Mouse (Mus musculus) lung, embryonic 14.5 days (tissue): ENCODE results near the gene Frmd8. TPM values are rescaled to one million over a fixed set of nuclear protein-coding genes. Genes with fewer than 3 reads are reported as not detected.
A peak's percentile ranks its signal among the peaks of the same experiment; 100 is the strongest.

ENCODE experiments used
- ATAC-seq: fragments of 200-750 bp; cut with Nextera tagmentation; 2 replicates; pipeline ENCODE4 v1.8.0; 2017; ENCODE audit warnings: mild to moderate bottlenecking, moderate TSS enrichment, moderate library complexity; ENCODE audit not compliant: insufficient read depth
- DNase-seq: peaks from one replicate; pipeline ENCODE4 v3.0.0-alpha.2; 2015
- H3K27ac ChIP-seq: fragments of 300-500 bp; sonication (generic); 2 replicates; pipeline ENCODE4 v1.5.1; 2014; ENCODE audit warnings: low read depth, mild to moderate bottlenecking, moderate library complexity
- H3K27me3 ChIP-seq: fragments of 300-500 bp; sonication (generic); 2 replicates; pipeline ENCODE4 v1.6.1; 2014; ENCODE audit warnings: low read length, control low read depth; ENCODE audit not compliant: insufficient read depth
- H3K36me3 ChIP-seq: fragments of 300-500 bp; sonication (generic); 2 replicates; pipeline ENCODE4 v1.6.1; 2014; ENCODE audit warnings: control low read depth; ENCODE audit not compliant: insufficient read depth
- H3K4me1 ChIP-seq: fragments of 300-500 bp; sonication (generic); 2 replicates; pipeline ENCODE4 v1.6.1; 2014; ENCODE audit warnings: antibody characterized with exemption, control low read depth; ENCODE audit not compliant: insufficient read depth
- H3K4me2 ChIP-seq: fragments of 300-500 bp; sonication (generic); 2 replicates; pipeline ENCODE4 v1.6.1; 2014; ENCODE audit warnings: mild to moderate bottlenecking
- H3K4me3 ChIP-seq: fragments of 300-500 bp; sonication (generic); 2 replicates; pipeline ENCODE4 v1.5.1; 2014; ENCODE audit warnings: low read depth, low read length
- H3K9ac ChIP-seq: fragments of 300-500 bp; sonication (generic); 2 replicates; pipeline ENCODE4 v1.6.1; 2014
- H3K9me3 ChIP-seq: fragments of 300-500 bp; sonication (generic); 2 replicates; pipeline ENCODE4 v1.6.1; 2016; ENCODE audit warnings: low read depth, low read length, control low read depth
- CTCF ChIP-seq: IDR thresholded peaks from 2 replicates; pipeline ENCODE4 v1.5.1; 2016; ENCODE audit warnings: antibody characterized with exemption, low read depth
- WGBS: fragments of 180-500 bp; shearing (Covaris S2); extraction: QIAGEN DNeasy Blood & Tissue Kit; methylation state at CpG from one replicate; pipeline ENCODE4 v1.1.7; 2014; 5-methylcytosine and 5-hydroxymethylcytosine counted together
- polyA plus RNA-seq: library from polyadenylated mRNA; unstranded; fragments of >200 nt; fragmentation: Nextera tagmentation; extraction: Ambion mirVana; gene quantifications from 2 replicates; pipeline ENCODE4 v1.2.1, GENCODE M21; 2014

Frmd8 gene
- polyA plus RNA-seq, 1 experiment from 2014 or later, result 42.2 TPM

DNA sequence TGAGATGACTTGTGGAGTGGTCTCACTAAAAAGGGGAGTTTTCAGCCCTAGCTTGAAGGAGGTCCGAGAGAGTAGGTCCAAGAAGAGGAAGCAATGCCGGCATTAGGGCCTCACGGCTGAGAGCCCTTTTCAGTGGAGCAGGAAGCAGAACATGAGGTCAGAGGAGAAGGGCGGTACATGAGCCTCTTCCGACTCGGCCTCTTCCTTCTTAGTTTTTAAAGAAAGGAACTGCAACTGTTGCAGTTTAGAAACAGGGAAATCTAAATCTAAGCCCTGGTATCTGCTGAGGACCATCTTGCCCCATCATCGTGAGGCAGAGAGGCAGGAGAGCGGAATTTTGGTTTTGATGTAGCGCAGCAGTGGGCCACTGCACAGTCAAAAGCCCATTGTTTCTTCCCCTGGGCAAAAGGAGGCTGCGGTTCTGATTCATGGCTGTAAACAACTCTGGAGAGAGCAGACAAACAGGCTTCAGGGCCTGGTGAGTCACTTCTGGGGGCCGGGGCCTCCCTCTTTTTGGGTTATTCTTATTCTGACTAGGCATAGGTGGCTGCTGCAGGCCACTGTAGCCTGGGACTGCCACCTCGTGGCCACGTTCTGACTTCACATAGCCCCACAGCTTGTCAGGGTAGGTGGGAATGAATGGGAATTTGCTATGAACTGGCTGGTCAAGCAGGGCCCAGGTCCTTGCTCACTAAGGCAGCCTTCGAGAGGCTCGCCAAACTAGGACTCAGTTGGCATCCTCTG lies 2.7 kb upstream of the Frmd8 start, which contains the start of gene Slc25a45:
Slc25a45 (plus strand) TSS at position 191 of the 744 bp plus-strand sequence.
- H3K4me2 ChIP-seq, result peak within 1 kb of the TSS; percentile 41

DNA sequence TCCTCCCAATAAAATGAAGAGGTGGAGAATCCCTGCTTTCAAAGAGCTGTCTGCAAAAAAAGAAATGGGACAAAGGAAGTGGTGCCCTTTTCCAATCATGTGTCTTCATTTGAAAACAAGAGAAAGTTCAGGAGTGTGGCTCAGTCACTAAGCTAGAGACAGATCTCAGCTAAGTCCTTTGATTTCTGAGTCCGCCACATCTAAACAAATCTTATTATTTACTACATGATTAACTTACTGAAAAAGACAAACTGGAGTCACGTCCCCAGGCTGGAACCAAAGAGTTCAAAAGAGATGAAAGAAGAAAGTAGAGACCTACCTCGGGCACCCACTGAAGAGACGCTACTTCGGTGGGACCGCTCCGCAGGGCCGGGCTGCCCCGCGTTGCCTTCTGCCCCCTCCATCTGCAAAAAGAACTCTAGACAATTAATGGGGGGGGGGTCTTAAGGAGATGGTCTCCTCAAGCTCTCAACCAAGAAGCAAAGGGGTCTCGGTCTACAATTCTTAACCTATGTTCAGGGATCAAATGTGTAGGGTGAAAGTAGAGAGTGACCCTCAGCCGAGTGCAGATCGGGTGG lies 594 bp downstream of the Frmd8 start:
- 0 out of 2 replicates have a peak overlapping the region, but pooled peaks have one; percentile 9 for H3K27ac ChIP-seq
- peaks cover 21% of the 10 kb centered on the region for H3K4me1 ChIP-seq
- peaks cover 28% of the 10 kb centered on the region for H3K36me3 ChIP-seq
- WGBS, result 10% methylated on average over 13 of the region's 13 CpGs
- no peak for DNase-seq
- ATAC-seq, result no peak
- no peaks in the 10 kb centered on the region for H3K27me3 ChIP-seq
- H3K9ac ChIP-seq, result peak overlapping the region; percentile 62
- peak overlapping the region; percentile 66 for H3K4me3 ChIP-seq
- peak overlapping the region; percentile 80 for H3K4me2 ChIP-seq
- no peak for TF ChIP-seq CTCF
- H3K9me3 ChIP-seq, result no peaks in the 10 kb centered on the region

More for the DNA sequence above, 2.7 kb upstream of the Frmd8 start, which contains the start of gene Slc25a45:
- TF ChIP-seq CTCF, result peak; percentile 85
- Histone ChIP-seq H3K27ac (peak within 1 kb of the TSS; percentile 78), H3K9ac (peak within 1 kb of the TSS; percentile 42), H3K9me3 (no peaks in the 10 kb centered on the region), H3K27me3 (no peaks in the 10 kb centered on the region), H3K4me1 (peaks cover 13% of the 10 kb centered on the region), H3K4me3 (peak within 1 kb of the TSS; percentile 14; the same call in 1 of the 2 replicates), H3K36me3 (peaks cover 10% of the 10 kb centered on the region; the same call in 1 of the 2 replicates)
- DNase-seq (peak; percentile 83), ATAC-seq (0 out of 2 replicates have a peak, but pooled peaks have one; percentile 32)
- 41% methylated on average over 15 of the region's 15 CpGs for WGBS

DNA sequence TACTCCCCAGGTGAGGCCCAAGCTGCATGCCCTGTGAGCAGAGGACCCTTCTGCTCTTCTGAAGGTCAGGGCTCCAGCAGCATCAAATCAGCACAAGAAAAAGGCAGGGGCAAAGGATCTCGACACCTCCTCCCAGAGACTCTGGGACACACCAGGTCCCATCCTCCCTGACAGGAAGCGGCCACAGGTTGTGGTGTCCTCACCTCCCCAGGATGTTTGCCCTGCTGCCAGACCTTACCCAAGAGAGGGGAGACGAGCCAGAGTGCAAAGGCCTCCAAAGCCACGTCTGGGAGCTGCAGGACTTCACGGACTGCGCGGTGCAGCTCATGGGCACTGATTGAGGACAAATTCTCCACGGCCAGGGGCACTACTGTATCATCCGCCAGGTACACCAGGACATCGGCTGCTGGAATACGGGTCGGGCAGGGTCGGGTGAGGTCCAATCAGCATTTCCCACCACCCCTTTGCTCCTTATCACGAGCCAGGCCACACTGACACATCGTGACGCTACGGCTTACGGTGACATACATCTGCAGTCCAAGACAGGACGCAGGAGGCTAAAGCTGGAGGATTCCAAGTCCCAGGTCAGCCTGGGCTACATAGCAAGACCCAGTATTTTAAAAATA lies 2.0 kb downstream of the Frmd8 start:
- Histone ChIP-seq H3K4me1 (peaks cover 21% of the 10 kb centered on the region), H3K36me3 (peaks cover 42% of the 10 kb centered on the region), H3K9me3 (no peaks in the 10 kb centered on the region), H3K27ac (no peak overlapping the region), H3K4me3 (no peak overlapping the region), H3K27me3 (no peaks in the 10 kb centered on the region), H3K4me2 (peak overlapping the region; percentile 80), H3K9ac (0 out of 2 replicates have a peak overlapping the region, but pooled peaks have one; percentile 62)
- ATAC-seq (no peak), DNase-seq (no peak)
- WGBS, result 77% methylated on average over 19 of the region's 19 CpGs
- TF ChIP-seq CTCF, result no peak

DNA sequence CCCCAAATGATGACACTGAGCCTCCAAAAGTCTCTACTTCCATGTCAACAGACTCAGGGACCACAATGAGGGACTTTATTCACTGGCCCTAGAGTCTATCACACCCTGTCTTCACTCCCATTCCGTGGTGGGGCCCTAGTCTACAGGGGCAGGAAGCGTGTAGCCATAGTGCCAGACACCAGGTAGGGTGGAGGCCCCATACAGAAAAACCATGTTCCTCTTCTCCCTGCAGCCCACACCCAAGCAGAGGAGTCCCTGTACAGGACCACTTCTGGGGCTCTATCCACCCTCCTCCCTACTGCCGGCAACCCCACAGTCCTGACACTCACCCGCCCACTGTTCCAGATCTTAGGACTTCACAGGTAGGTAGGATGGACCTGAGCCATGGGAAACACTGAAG lies 2.5 kb downstream of the Frmd8 start:
- peaks cover 21% of the 10 kb centered on the region for H3K4me1 ChIP-seq
- H3K36me3 ChIP-seq, result peaks cover 47% of the 10 kb centered on the region
- H3K9me3 ChIP-seq, result no peaks in the 10 kb centered on the region
- no peaks in the 10 kb centered on the region for H3K27me3 ChIP-seq
- no peak overlapping the region for H3K4me3 ChIP-seq
- WGBS, result 78% methylated on average over 4 of the region's 4 CpGs
- no peak overlapping the region for H3K4me2 ChIP-seq
- TF ChIP-seq CTCF, result no peak
- no peak overlapping the region for H3K9ac ChIP-seq
- ATAC-seq (no peak), DNase-seq (no peak)
- no peak overlapping the region for H3K27ac ChIP-seq

DNA sequence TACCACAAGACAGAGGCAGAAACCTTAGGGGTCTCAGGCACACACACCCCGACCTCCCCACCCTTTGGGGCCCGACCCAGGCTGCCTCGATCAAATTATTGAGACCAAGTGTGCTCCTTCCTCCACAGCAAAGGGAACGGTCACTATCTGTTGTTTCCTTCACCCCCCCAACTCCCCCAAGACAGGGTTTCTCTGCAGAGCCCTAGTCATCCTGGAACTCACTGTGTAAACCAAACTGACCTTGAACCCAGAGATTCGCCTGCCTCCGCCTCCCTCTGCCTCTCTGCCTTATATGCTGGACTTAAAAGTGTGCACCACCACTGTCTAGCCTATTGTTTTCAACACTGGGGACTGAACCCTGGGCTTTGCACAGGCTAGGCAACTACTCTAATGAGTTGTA lies 3.4 kb downstream of the Frmd8 start:
- H3K4me3 ChIP-seq, result peak overlapping the region; percentile 11; the same call in 1 of the 2 replicates
- peak overlapping the region; percentile 52 for H3K9ac ChIP-seq
- peaks cover 55% of the 10 kb centered on the region for H3K36me3 ChIP-seq
- peak overlapping the region; percentile 50 for H3K4me2 ChIP-seq
- no peak for TF ChIP-seq CTCF
- DNase-seq (peak; percentile 52), ATAC-seq (no peak)
- no peaks in the 10 kb centered on the region for H3K27me3 ChIP-seq
- H3K9me3 ChIP-seq, result no peaks in the 10 kb centered on the region
- WGBS, result 21% methylated on average over 6 of the region's 6 CpGs
- H3K4me1 ChIP-seq, result peaks cover 21% of the 10 kb centered on the region
- H3K27ac ChIP-seq, result peak overlapping the region; percentile 89

DNA sequence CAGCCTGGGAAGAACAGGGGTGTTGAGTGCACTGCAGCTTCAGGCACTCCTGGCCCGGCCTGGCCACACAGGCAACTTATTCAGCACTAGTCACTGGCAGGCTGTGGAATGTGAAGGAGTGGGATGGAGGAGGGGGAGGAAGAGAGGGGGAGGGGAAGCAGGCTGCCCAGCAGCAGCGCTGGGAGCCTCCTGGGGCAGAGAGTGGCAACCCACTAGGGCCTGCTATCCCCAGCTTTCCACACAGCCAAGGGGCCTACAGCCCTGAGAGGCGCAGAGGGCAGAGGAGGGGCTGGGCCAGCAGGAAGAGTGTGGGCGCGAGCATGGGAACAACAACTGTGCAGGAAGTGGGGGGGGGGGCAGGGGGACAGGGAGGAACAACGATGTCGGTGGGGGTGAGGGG lies 3.8 kb downstream of the Frmd8 start:
- H3K36me3 ChIP-seq, result peaks cover 59% of the 10 kb centered on the region
- peak overlapping the region; percentile 11; the same call in 1 of the 2 replicates for H3K4me3 ChIP-seq

DNA sequence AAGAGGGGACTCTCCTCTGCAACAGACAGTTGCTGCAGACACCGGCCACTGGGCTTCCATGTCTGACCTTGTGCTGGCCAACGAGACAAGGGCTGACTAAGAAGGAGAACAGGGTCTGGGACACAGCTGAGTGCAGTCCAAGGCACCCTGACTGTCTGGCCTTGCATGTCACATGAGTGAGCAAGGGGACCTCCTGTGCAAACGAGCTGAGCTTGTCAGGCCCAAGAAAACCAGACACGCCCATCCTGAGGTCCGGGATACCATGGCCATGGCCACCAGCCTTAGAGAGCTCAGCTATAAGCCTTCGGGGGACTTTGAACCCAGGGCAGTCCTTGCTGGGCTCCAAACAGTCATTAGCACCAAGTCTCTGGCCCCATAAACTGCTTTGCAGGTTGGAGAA lies 7.0 kb downstream of the Frmd8 start:
- H3K9ac ChIP-seq, result no peak overlapping the region
- H3K27ac ChIP-seq, result no peak overlapping the region
- no peaks in the 10 kb centered on the region for H3K9me3 ChIP-seq
- ATAC-seq, result no peak
- WGBS, result 75% methylated on average over 6 of the region's 6 CpGs
- H3K4me2 ChIP-seq, result no peak overlapping the region
- DNase-seq, result no peak
- H3K27me3 ChIP-seq, result no peaks in the 10 kb centered on the region
- H3K4me3 ChIP-seq, result no peak overlapping the region
- H3K36me3 ChIP-seq, result peaks cover 84% of the 10 kb centered on the region
- no peak for TF ChIP-seq CTCF
- H3K4me1 ChIP-seq, result peaks cover 8% of the 10 kb centered on the region

More for the DNA sequence above, 3.8 kb downstream of the Frmd8 start:
- H3K9me3 ChIP-seq, result no peaks in the 10 kb centered on the region
- H3K27ac ChIP-seq, result peak overlapping the region; percentile 89
- H3K9ac ChIP-seq, result peak overlapping the region; percentile 52
- peaks cover 21% of the 10 kb centered on the region for H3K4me1 ChIP-seq
- ATAC-seq, result peak; percentile 78
- DNase-seq, result peak; percentile 82
- H3K27me3 ChIP-seq, result no peaks in the 10 kb centered on the region
- 0% methylated on average over 6 of the region's 7 CpGs for WGBS
- no peak for TF ChIP-seq CTCF
- peak overlapping the region; percentile 50 for H3K4me2 ChIP-seq
